Mouse (Mus musculus): ENCODE measurements around the gene Bpifb5.
"Not testable (repeated sequence)": the region's sequence is repeated elsewhere in the genome, so short reads cannot be mapped to it uniquely, and the experiment has no call there.

The Bpifb5 gene

DNA sequence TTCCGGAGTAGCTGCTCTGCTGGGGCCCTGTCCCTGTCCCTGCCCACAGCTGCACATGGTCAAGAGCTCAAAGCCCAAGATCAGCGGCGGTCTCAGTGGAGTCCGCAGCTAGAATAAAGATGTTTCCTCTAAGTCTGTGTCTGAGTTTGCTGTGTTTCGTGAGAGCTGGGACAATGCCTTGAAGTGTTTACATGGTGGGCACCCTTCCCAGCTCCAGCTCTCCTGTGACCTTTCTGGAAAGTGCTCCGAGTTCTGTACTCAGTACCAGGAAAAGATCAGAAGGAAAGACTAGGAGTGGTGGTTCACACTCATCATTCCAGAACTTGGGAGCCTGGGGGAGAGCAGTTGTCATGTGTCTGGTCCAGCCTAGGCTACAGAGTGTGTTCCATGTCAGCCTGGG is 17.2 kb downstream of the Bpifb5 start:
- DNase-seq (ENCODE audit: low read depth), result no peak

DNA sequence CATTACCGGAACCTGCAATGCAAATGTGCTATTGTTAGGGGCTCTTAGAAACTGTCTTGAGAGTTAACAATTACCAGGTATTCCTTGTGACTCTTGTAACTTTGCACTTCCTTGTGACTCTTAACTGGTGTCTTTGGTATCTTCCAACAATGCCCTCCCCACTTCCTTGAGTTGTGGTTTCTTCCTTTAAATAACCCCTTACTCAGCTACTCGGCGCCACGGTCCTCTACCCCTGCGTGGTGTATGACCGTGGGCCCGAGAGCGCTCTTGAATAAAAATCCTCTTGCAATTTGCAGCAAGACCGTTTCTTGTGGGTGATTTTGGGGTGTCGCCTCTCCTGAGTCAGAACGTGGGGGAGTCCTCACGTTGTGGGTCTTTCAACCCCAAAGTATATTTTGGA is 19.2 kb downstream of the Bpifb5 start:
- not testable (repeated sequence) for DNase-seq (ENCODE audit: low read depth)

DNA sequence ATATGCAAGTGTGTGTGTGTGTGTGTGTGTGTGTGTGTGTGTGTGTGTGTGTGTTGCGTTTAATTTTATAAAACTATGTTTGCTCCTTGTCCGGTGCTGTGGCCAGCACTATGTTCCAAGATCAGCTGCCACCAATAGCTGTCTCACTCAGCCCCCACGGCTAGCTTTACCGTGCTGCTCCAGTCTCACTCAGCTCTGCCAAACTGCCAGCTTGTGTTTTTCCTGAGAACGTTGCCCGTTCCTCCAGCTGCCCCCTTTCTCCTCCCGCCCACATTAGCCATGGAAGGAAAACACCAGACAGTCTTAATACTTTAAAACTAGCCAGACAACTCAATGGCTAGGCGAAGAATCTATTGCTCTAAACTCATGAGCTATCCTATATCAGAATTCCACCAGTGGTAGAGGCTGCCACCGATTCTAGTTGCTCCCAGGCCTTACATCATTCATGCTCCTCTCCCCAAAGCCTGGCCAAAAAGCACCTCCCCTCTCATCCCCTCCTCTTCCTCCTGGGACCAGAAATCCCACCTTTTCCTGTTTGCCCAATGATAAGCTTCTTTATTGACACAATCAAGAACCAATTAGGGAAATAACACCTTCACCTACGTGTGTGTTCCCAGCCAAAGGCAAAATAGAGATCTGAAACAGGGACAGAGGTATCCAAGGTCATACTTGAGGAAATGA is 20.0 kb downstream of the Bpifb5 start:
- DNase-seq (ENCODE audit: low read depth), result no peak

DNA sequence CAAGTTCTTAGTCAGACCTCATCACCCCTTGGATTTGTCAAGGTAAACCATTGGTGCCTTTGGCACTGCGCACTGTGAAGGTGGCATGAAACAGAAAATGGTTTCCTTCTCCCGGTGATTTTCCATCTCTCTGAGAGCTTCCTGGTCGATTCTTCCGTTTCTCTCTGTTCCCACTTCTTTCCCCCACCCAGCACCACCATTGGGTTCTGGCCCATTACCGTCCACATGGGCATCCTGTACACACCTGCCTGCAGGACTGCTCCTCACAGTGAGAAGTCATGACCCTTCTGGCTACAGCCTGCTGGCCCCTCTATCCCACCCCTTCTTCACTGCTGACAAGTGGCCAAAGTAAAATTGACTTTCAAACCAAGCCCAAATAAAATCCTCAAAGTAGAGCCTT is 21.8 kb downstream of the Bpifb5 start:
- no peak for DNase-seq (ENCODE audit: low read depth)

DNA sequence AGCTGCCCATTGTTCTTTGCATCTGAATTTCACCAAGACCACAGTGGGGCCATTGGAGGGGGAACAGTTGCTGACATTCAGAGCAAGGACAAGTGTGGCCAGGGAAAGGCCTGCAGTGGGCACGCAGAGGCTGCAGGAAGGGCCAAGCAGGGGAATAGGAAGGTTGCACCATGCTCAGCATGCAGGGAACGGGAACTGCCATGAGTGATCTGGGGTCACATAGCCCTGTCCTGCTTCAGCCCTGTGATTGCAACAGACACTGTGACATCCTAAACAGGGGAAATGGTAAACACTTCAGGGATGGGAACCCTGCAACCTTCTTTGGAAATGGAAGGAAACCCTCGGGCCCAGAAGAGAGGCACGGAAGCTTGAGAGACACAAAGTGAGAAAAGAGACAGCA is 31.7 kb downstream of the Bpifb5 start:
- DNase-seq (ENCODE audit: low read depth), result not testable (repeated sequence)

DNA sequence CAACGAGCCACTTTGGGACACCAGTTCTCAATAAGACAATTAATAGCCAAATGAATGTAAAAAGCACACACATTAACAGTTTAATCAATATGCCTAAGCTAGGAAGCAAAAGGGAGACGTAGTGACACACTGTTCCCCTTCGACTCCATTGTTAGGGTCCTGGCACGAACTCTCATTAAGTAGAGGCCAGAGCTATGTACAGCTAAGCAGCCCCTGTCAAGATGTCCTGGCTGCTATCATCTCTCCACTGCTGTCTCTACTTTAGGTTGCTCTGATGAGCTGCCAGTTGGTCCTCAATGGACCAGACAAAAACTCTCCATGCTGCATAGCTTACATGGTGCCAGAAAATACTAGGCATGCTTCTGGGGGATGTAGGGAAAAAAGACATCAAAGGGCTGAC is 32.2 kb downstream of the Bpifb5 start:
- DNase-seq (ENCODE audit: low read depth), result no peak

DNA sequence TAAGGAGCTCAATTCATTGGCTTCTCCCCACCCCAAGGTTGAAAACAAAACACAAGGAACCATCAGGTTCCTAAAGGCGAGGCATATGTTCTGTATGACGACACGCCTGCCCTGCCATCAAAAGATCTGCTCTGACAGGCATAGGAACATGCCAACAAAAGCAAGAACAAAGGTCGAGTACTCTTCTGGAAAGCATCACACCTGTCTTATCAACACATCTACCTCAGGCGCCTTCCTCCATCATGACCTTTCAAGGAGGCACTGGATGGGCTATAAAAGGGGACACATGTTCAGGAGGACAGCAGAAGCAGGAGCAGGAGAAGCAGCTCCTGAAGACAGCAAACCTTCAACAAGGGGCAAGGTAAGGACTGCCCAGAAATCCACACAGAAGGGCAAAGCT is 34.0 kb downstream of the Bpifb5 start, which contains the start of gene Bpifb9a:
TSS of gene Bpifb9a (plus strand) at position 301 of the 400 bp plus-strand sequence.
- not testable (repeated sequence) for DNase-seq (ENCODE audit: low read depth)

DNA sequence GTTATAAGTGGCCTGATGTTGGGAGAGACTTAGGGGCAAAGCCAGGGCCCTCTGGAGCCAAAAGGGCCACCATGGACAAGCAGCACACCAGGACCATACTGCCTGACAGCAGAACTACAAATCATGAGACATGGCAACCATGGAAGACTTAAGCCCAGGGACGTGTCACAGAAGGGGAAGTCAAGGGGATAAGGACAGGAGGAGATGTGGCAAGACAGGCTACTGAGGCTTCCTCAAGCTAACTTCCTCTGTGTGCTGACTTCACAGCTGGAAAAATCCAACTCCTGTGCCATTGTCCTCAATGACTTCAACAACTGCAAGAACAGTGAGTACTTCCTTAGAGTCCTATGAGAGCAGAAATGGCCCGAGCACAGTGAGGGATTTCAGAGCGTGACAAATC is 40.9 kb downstream of the Bpifb5 start:
- not testable (repeated sequence) for DNase-seq (ENCODE audit: low read depth)

Data from induced T-regulatory cell, adult 2 months (primary cell).